Mouse (Mus musculus) kidney, embryonic 14.5 days (tissue): ENCODE measurements around the gene Cdh13. TPM values are rescaled to one million over a fixed set of nuclear protein-coding genes. Genes with fewer than 3 reads are reported as not detected.

Experiments used
- ATAC-seq: fragments of 200-750 bp; cut with Nextera tagmentation; 2 replicates; pipeline ENCODE4 v1.8.0; 2017; ENCODE audit warnings: moderate number of reproducible peaks, mild to moderate bottlenecking, moderate TSS enrichment, moderate library complexity; ENCODE audit not compliant: low FRiP score, low TSS enrichment
- H3K27ac ChIP-seq: fragments of 300-500 bp; sonication (generic); 2 replicates; pipeline ENCODE4 v1.5.1; 2014; ENCODE audit warnings: low read depth, mild to moderate bottlenecking, low read length, moderate library complexity, mixed read lengths
- H3K27me3 ChIP-seq: fragments of 300-500 bp; sonication (generic); 2 replicates; pipeline ENCODE4 v1.6.1; 2014; ENCODE audit warnings: mild to moderate bottlenecking, low read length; ENCODE audit not compliant: control insufficient read depth, insufficient read depth
- H3K36me3 ChIP-seq: fragments of 300-500 bp; sonication (generic); 2 replicates; pipeline ENCODE4 v1.6.1; 2014; ENCODE audit warnings: low read length, mixed read lengths; ENCODE audit not compliant: control insufficient read depth, insufficient read depth
- H3K4me1 ChIP-seq: fragments of 300-500 bp; sonication (generic); 2 replicates; pipeline ENCODE4 v1.6.1; 2014; ENCODE audit warnings: low read length, mixed read lengths; ENCODE audit not compliant: control insufficient read depth, insufficient read depth
- H3K4me2 ChIP-seq: fragments of 300-500 bp; sonication (generic); replicated peaks from 2 replicates; pipeline ENCODE4 v1.6.1; 2014; ENCODE audit warnings: low read depth, mild to moderate bottlenecking, low read length
- H3K4me3 ChIP-seq: fragments of 300-500 bp; sonication (generic); 2 replicates; pipeline ENCODE4 v1.5.1; 2014; ENCODE audit warnings: mild to moderate bottlenecking, low read length
- H3K9ac ChIP-seq: fragments of 300-500 bp; sonication (generic); 2 replicates; pipeline ENCODE4 v1.6.1; 2014; ENCODE audit warnings: low read depth, mild to moderate bottlenecking, low read length, moderate library complexity
- H3K9me3 ChIP-seq: fragments of 300-500 bp; sonication (generic); 2 replicates; pipeline ENCODE4 v1.6.1; 2016; ENCODE audit warnings: low read length; ENCODE audit not compliant: control insufficient read depth
- WGBS: fragments of 180-500 bp; shearing (Covaris S2); extraction: QIAGEN DNeasy Blood & Tissue Kit; methylation state at CpG from one replicate; pipeline ENCODE4 v1.1.7; 2014; 5-methylcytosine and 5-hydroxymethylcytosine counted together
- polyA plus RNA-seq: library from polyadenylated mRNA; unstranded; fragments of >200 nt; fragmentation: Nextera tagmentation; extraction: Ambion mirVana; gene quantifications from 2 replicates; pipeline ENCODE4 v1.2.1, GENCODE M21; 2014

The Cdh13 gene
- polyA plus RNA-seq, 1 experiment from 2014 or later = 3.1 TPM

- Histone ChIP-seq H3K36me3 (no peaks in the 10 kb centered on the region), H3K9me3 (no peaks in the 10 kb centered on the region), H3K4me3 (no peak overlapping the region), H3K4me2 (no peak overlapping the region), H3K9ac (no peak overlapping the region), H3K27ac (no peak overlapping the region), H3K4me1 (no peaks in the 10 kb centered on the region), H3K27me3 (no peaks in the 10 kb centered on the region)
- WGBS = 83% methylated on average over 12 of the region's 12 CpGs
- ATAC-seq = no peak
Observed at GRCm38 (mm10) chr8:118316440-118316839, 32.9 kb downstream of the Cdh13 start.

GRCm38 (mm10) chr8:118320566-118320965, 37.0 kb downstream of the Cdh13 start:
- H3K4me1 ChIP-seq = no peaks in the 10 kb centered on the region
- 70% methylated on average over 1 of the region's 1 CpGs for WGBS
- H3K9me3 ChIP-seq = no peaks in the 10 kb centered on the region

GRCm38 (mm10) chr8:118323421-118323820, 39.9 kb downstream of the Cdh13 start:
- no peaks in the 10 kb centered on the region for H3K36me3 ChIP-seq
- no peaks in the 10 kb centered on the region for H3K27me3 ChIP-seq
- no peak overlapping the region for H3K4me3 ChIP-seq
- H3K27ac ChIP-seq = no peak overlapping the region
- H3K4me1 ChIP-seq = no peaks in the 10 kb centered on the region
- no peak overlapping the region for H3K4me2 ChIP-seq
- H3K9me3 ChIP-seq = no peaks in the 10 kb centered on the region
- whole genome bisulfite sequencing = 57% methylated on average over 3 of the region's 3 CpGs
- no peak for ATAC-seq
- H3K9ac ChIP-seq = no peak overlapping the region

More at GRCm38 (mm10) chr8:118320566-118320965, 37.0 kb downstream of the Cdh13 start:
- Histone ChIP-seq H3K9ac (no peak overlapping the region), H3K27ac (no peak overlapping the region), H3K36me3 (no peaks in the 10 kb centered on the region), H3K27me3 (no peaks in the 10 kb centered on the region), H3K4me3 (no peak overlapping the region), H3K4me2 (no peak overlapping the region)
- ATAC-seq = no peak

- Histone ChIP-seq H3K4me2 (no peak overlapping the region), H3K27ac (no peak overlapping the region), H3K4me1 (no peaks in the 10 kb centered on the region), H3K9ac (no peak overlapping the region), H3K4me3 (no peak overlapping the region), H3K36me3 (no peaks in the 10 kb centered on the region), H3K9me3 (no peaks in the 10 kb centered on the region), H3K27me3 (no peaks in the 10 kb centered on the region)
- ATAC-seq = no peak
- WGBS = 73% methylated on average over 7 of the region's 7 CpGs
Observed at GRCm38 (mm10) chr8:118334933-118335332, 51.4 kb downstream of the Cdh13 start.

GRCm38 (mm10) chr8:118339711-118340110, 56.2 kb downstream of the Cdh13 start:
- ATAC-seq = no peak
- WGBS = 89% methylated on average over 3 of the region's 3 CpGs
- Histone ChIP-seq H3K9me3 (no peaks in the 10 kb centered on the region), H3K4me2 (no peak overlapping the region), H3K27ac (no peak overlapping the region), H3K4me1 (no peaks in the 10 kb centered on the region), H3K4me3 (no peak overlapping the region), H3K36me3 (no peaks in the 10 kb centered on the region), H3K9ac (no peak overlapping the region), H3K27me3 (no peaks in the 10 kb centered on the region)

- no peaks in the 10 kb centered on the region for H3K27me3 ChIP-seq
- no peaks in the 10 kb centered on the region for H3K4me1 ChIP-seq
- no peak overlapping the region for H3K27ac ChIP-seq
- no peaks in the 10 kb centered on the region for H3K9me3 ChIP-seq
- ATAC-seq = no peak
- 81% methylated on average over 4 of the region's 4 CpGs for WGBS
- no peak overlapping the region for H3K9ac ChIP-seq
- no peak overlapping the region for H3K4me2 ChIP-seq
- no peaks in the 10 kb centered on the region for H3K36me3 ChIP-seq
- H3K4me3 ChIP-seq = no peak overlapping the region
Observed at GRCm38 (mm10) chr8:118343267-118343666, 59.7 kb downstream of the Cdh13 start.

GRCm38 (mm10) chr8:118348710-118349489, 65.4 kb downstream of the Cdh13 start:
- H3K9ac ChIP-seq = no peak overlapping the region
- H3K9me3 ChIP-seq = no peaks in the 10 kb centered on the region
- H3K27me3 ChIP-seq = no peaks in the 10 kb centered on the region
- H3K4me3 ChIP-seq = no peak overlapping the region
- no peak for ATAC-seq
- H3K4me2 ChIP-seq = no peak overlapping the region
- no peaks in the 10 kb centered on the region for H3K4me1 ChIP-seq
- H3K27ac ChIP-seq = no peak overlapping the region
- 84% methylated on average over 9 of the region's 9 CpGs for WGBS
- H3K36me3 ChIP-seq = no peaks in the 10 kb centered on the region

- Histone ChIP-seq H3K4me1 (0 out of 2 replicates have a peak, but pooled peaks cover 3% of the 10 kb centered on the region), H3K9me3 (no peaks in the 10 kb centered on the region), H3K9ac (no peak overlapping the region), H3K36me3 (no peaks in the 10 kb centered on the region), H3K4me3 (no peak overlapping the region), H3K27ac (no peak overlapping the region), H3K4me2 (no peak overlapping the region), H3K27me3 (no peaks in the 10 kb centered on the region)
- ATAC-seq = no peak
- WGBS = 66% methylated on average over 7 of the region's 7 CpGs
Observed at GRCm38 (mm10) chr8:118350136-118350535, 66.6 kb downstream of the Cdh13 start.

GRCm38 (mm10) chr8:118353022-118353421, 69.5 kb downstream of the Cdh13 start:
- H3K4me1 ChIP-seq = 0 out of 2 replicates have a peak, but pooled peaks cover 3% of the 10 kb centered on the region
- no peaks in the 10 kb centered on the region for H3K36me3 ChIP-seq
- no peak for ATAC-seq
- no peak overlapping the region for H3K4me3 ChIP-seq
- no peaks in the 10 kb centered on the region for H3K27me3 ChIP-seq
- H3K9ac ChIP-seq = no peak overlapping the region
- no peaks in the 10 kb centered on the region for H3K9me3 ChIP-seq
- no peak overlapping the region for H3K27ac ChIP-seq
- H3K4me2 ChIP-seq = no peak overlapping the region
- WGBS = 74% methylated on average over 4 of the region's 4 CpGs
